Mouse (Mus musculus) layer of hippocampus, adult 2 months (tissue): ENCODE measurements around the gene Gm3404. TPM values are rescaled to one million over a fixed set of nuclear protein-coding genes. Genes with fewer than 3 reads are reported as not detected.
A peak's percentile ranks its signal among the peaks of the same experiment; 100 is the strongest.

ENCODE experiments used
- DNase-seq, 2 experiments: peaks; one replicate each; pipeline ENCODE4 v3.0.0; 2022; ENCODE audit warnings: low spot score in 2 of 2
- H3K27ac ChIP-seq: fragments of 200-600 bp; 2 replicates; pipeline ENCODE4 v1.8.1; 2022
- H3K4me3 ChIP-seq: fragments of 200-600 bp; 2 replicates; pipeline ENCODE4 v1.8.1; 2022; ENCODE audit warnings: mild to moderate bottlenecking
- CTCF ChIP-seq: fragments of 200-600 bp; conservative IDR thresholded peaks from 2 replicates; pipeline ENCODE4 v1.8.1; 2022; ENCODE audit warnings: antibody characterized with exemption, mild to moderate bottlenecking, moderate library complexity
- total RNA-seq, 2 experiments: library from RNA; stranded (reverse); gene quantifications; 2 replicates each; pipeline ENCODE4 v1.2.3; 2021

The Gm3404 gene
- total RNA-seq, 2 experiments from 2014 or later: not detected

DNA sequence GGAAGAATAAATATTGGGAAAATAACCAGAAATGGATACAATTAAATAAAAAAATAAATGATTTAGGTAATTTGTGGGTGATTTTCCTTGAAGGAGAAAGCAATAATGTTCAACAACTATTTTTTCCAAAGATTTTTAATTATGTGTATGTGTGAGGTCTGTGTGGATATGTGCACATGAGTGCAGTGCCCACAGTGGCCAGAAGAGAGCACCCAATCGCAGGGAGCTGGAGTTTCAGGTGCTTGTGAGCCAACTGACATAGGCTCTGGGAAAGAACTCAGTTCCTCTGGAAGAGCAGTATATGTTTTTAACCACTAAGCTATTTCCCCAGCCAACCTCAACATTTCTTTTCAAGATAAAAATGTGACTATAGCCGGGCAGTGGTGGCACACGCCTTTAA is 51.1 kb downstream of the Gm3404 start:
- Histone ChIP-seq H3K4me3 (no peak overlapping the region), H3K27ac (no peak overlapping the region)
- peak; percentile 63 for TF ChIP-seq CTCF
- no peak for DNase-seq

Other genes starting within 250 kb of the Gm3404 start
- gene Wasf3, start 140.8 kb upstream of the Gm3404 start, total RNA-seq: 100 to 1,000 TPM; 103 to 107 TPM
- gene Gm6408, start 43.8 kb upstream of the Gm3404 start, total RNA-seq: not detected
- gene Gm6370, start 34.4 kb upstream of the Gm3404 start, total RNA-seq: not detected
- not detected for gene 4930449I24Rik, start 23.4 kb upstream of the Gm3404 start, total RNA-seq
- gene Gm3402, start 11.7 kb upstream of the Gm3404 start, total RNA-seq: not detected
- not detected for gene Gm3409, start 11.8 kb downstream of the Gm3404 start, total RNA-seq
- gene Gm3415, start 30.3 kb downstream of the Gm3404 start, total RNA-seq: not detected
- 10 to 100 TPM; 37.1 to 45.2 TPM for gene Gpr12, start 59.4 kb downstream of the Gm3404 start, total RNA-seq